In genomic region chr10:29361464-29362196, GRCm38 (mm10) we compare ENCODE assay signal across 8 mouse cellular contexts. TPM values are rescaled to one million over a fixed set of nuclear protein-coding genes. Genes with fewer than 3 reads are reported as not detected.
A peak's percentile ranks its signal among the peaks of the same experiment; 100 is the strongest.
DNase-seq lines count a peak whose midpoint lies in the region; ATAC-seq and TF ChIP-seq lines count a peak whose summit lies in the region.

No protein-coding gene starts in this region.

- peak overlapping the region; percentile 100 for H3K9ac ChIP-seq in forebrain, embryonic 15.5 days (replicated peaks)
- peak overlapping the region; percentile 83 for H3K9ac ChIP-seq in neural tube, embryonic 14.5 days (replicated peaks; ENCODE audit: low read depth, low read length)

- peaks cover 24% of the 10 kb centered on the region for H3K4me1 ChIP-seq in G1E (ENCODE audit: insufficient read depth, low read depth, low read length)
- peaks cover 40% of the 10 kb centered on the region for H3K4me1 ChIP-seq in forebrain, embryonic 15.5 days
- H3K4me1 ChIP-seq in neural tube, embryonic 14.5 days (ENCODE audit: control insufficient read depth, insufficient read depth, low read length), result peaks cover 17% of the 10 kb centered on the region
- peaks cover 3% of the 10 kb centered on the region for H3K4me1 ChIP-seq in testis, adult 2 months (ENCODE audit: control insufficient read depth, insufficient read depth, low read length)

- peak overlapping the region; percentile 99 for H3K27ac ChIP-seq in forebrain, embryonic 15.5 days (replicated peaks)
- H3K27ac ChIP-seq in neural tube, embryonic 14.5 days (ENCODE audit: low read depth, low read length), result peak overlapping the region; percentile 98
- peak overlapping the region; percentile 95 for H3K27ac ChIP-seq in testis, adult 2 months (ENCODE audit: control insufficient read depth, insufficient read depth, low read depth, low read length)

- peak overlapping the region; percentile 89 for H3K4me3 ChIP-seq in G1E (ENCODE audit: low read depth, low read length)
- H3K4me3 ChIP-seq in forebrain, embryonic 15.5 days, result peak overlapping the region; percentile 100
- H3K4me3 ChIP-seq in neural tube, embryonic 14.5 days (ENCODE audit: low read depth, low read length), result peak overlapping the region; percentile 83
- H3K4me3 ChIP-seq in testis, adult 2 months (ENCODE audit: control insufficient read depth, low read depth, low read length), result peak overlapping the region; percentile 100

- DNase-seq in G1E (ENCODE audit: low spot score), result peak; percentile 85
- peak; percentile 92 for DNase-seq in cerebellum, adult 11-12 months
- peak; percentile 84 for DNase-seq in heart, postnatal 25 days (ENCODE audit: low spot score)
- DNase-seq in layer of hippocampus, adult 18-20 months (ENCODE audit: low spot score in 2 of 2), result peak; percentile 78 to 90
- peak; percentile 85 to 87 for DNase-seq in lung, adult 18-20 months

- ATAC-seq in G1E (ENCODE audit: extremely low read depth, insufficient number of reproducible peaks, low FRiP score, poor library complexity, severe bottlenecking), result peak; percentile 59; the same call in 1 of the 2 replicates
- peak; percentile 97 for ATAC-seq in forebrain, embryonic 15.5 days (replicated peaks)
- peak; percentile 97 for ATAC-seq in neural tube, embryonic 14.5 days (ENCODE audit: low read depth)

- H3K27me3 ChIP-seq in G1E (ENCODE audit: insufficient read depth, low read length), result no peaks in the 10 kb centered on the region
- H3K27me3 ChIP-seq in forebrain, embryonic 15.5 days, result no peaks in the 10 kb centered on the region
- H3K27me3 ChIP-seq in neural tube, embryonic 14.5 days (ENCODE audit: control insufficient read depth, insufficient read depth, low read length), result no peaks in the 10 kb centered on the region
- H3K27me3 ChIP-seq in testis, adult 2 months (ENCODE audit: control insufficient read depth, insufficient read depth, low read length), result no peaks in the 10 kb centered on the region

- intact Hi-C loops in heart, postnatal 25 days (cut with DNase I), result loop anchor here (2.0 to 10.0 kb wide), 2 partner anchors 49 to 1483 kb away; partner anchors contain the start of genes Echdc1 and Hey2

- H3K36me3 ChIP-seq in G1E (replicated peaks), result peaks cover 11% of the 10 kb centered on the region
- H3K36me3 ChIP-seq in forebrain, embryonic 15.5 days, result no peaks in the 10 kb centered on the region
- no peaks in the 10 kb centered on the region for H3K36me3 ChIP-seq in neural tube, embryonic 14.5 days (ENCODE audit: control insufficient read depth, insufficient read depth, low read length)
- no peaks in the 10 kb centered on the region for H3K36me3 ChIP-seq in testis, adult 2 months (ENCODE audit: control insufficient read depth, insufficient read depth, low read length)

- peak overlapping the region; percentile 64 for H3K4me2 ChIP-seq in forebrain, embryonic 15.5 days (replicated peaks)
- H3K4me2 ChIP-seq in neural tube, embryonic 14.5 days (ENCODE audit: low read depth, low read length), result peak overlapping the region; percentile 61

- H3K9me3 ChIP-seq in G1E (replicated peaks), result no peaks in the 10 kb centered on the region
- H3K9me3 ChIP-seq in forebrain, embryonic 15.5 days, result no peaks in the 10 kb centered on the region
- no peaks in the 10 kb centered on the region for H3K9me3 ChIP-seq in neural tube, embryonic 14.5 days (ENCODE audit: control insufficient read depth, low read length)

- TF ChIP-seq POLR2A in testis, adult 2 months (IDR thresholded peaks at IDR 0.05; ENCODE audit: control insufficient read depth, low read depth, low read length), result peak; percentile 87

- under 1% methylated on average over 90 of the region's 100 CpGs for WGBS in forebrain, embryonic 15.5 days
- WGBS in neural tube, embryonic 14.5 days, result under 1% methylated on average over 62 of the region's 100 CpGs

- no peak for TF ChIP-seq CTCF in G1E (IDR thresholded peaks at IDR 0.05; ENCODE audit: low read depth, low read length)
- no peak for TF ChIP-seq CTCF in testis, adult 2 months (IDR thresholded peaks at IDR 0.05; ENCODE audit: control insufficient read depth, insufficient read depth, insufficient replicate concordance, low read depth, low read length)

RNA-seq across cellular contexts. Expression of gene Rnf146, which starts 0.6 kb away (rescaled TPM):
- 52.1 and 61.7 TPM in 2 replicates for total RNA-seq in G1E (2014; fragmentation: Nextera tagmentation)
- 55.2 and 63.8 TPM in 2 replicates for total RNA-seq in G1E (2017)
- polyA plus RNA-seq in G1E (2012), result 6.8 and 7.0 TPM in 2 replicates
- polyA plus RNA-seq in forebrain, embryonic 15.5 days (2015; fragmentation: Nextera tagmentation; extraction: Ambion mirVana), result 90.5 and 106 TPM in 2 replicates
- total RNA-seq in heart, postnatal 25 days (2021), result 10 to 100 TPM; 53.2 to 60.3 TPM
- total RNA-seq in layer of hippocampus, adult 18-20 months (2021), result 100 to 1,000 TPM; 100 to 111 TPM
- 57.5 and 75.3 TPM in 2 replicates for polyA plus RNA-seq in neural tube, embryonic 14.5 days (2014; fragmentation: Nextera tagmentation; extraction: Ambion mirVana)
- 32.6 and 44.1 TPM in 2 replicates for polyA plus RNA-seq in testis, adult 2 months (2012; rRNA removed)

RNA-seq across cellular contexts. Expression of gene Echdc1, which starts 48.7 kb away (rescaled TPM):
- 39.5 and 41.3 TPM in 2 replicates for total RNA-seq in G1E (2014; fragmentation: Nextera tagmentation)
- 68.0 and 73.6 TPM in 2 replicates for total RNA-seq in G1E (2017)
- 2.5 and 3.7 TPM in 2 replicates for polyA plus RNA-seq in G1E (2012)
- 20.8 and 23.2 TPM in 2 replicates for polyA plus RNA-seq in forebrain, embryonic 15.5 days (2015; fragmentation: Nextera tagmentation; extraction: Ambion mirVana)
- total RNA-seq in heart, postnatal 25 days (2021), result 10 to 100 TPM; 33.3 to 37.4 TPM
- total RNA-seq in layer of hippocampus, adult 18-20 months (2021), result 10 to 100 TPM; 32.8 to 35.3 TPM
- 28.7 and 30.4 TPM in 2 replicates for polyA plus RNA-seq in neural tube, embryonic 14.5 days (2014; fragmentation: Nextera tagmentation; extraction: Ambion mirVana)
- polyA plus RNA-seq in testis, adult 2 months (2012; rRNA removed), result 10.0 and 14.0 TPM in 2 replicates

Comparison
In these comparisons a context has a peak if more than half of its experiments do, and no peak if none do; other contexts are left out.
1. Peak in every context shown above with its lines: DNase-seq, ATAC-seq, H3K4me3 ChIP-seq and H3K27ac ChIP-seq.